Mouse (Mus musculus) limb, embryonic 14.5 days (tissue): Measurements from ENCODE around the gene Eef1g. TPM values are rescaled to one million over a fixed set of nuclear protein-coding genes. Genes with fewer than 3 reads are reported as not detected.

Experiments used
- ATAC-seq: fragments of 200-750 bp; cut with Nextera tagmentation; 2 replicates; pipeline ENCODE4 v1.8.0; 2017; ENCODE audit warnings: low read depth, moderate number of reproducible peaks, moderate TSS enrichment; ENCODE audit not compliant: low FRiP score
- DNase-seq: peaks from one replicate; pipeline ENCODE4 v3.0.0-alpha.2; 2015; ENCODE audit warnings: low spot score
- H3K27ac ChIP-seq: fragments of 300-500 bp; sonication (generic); replicated peaks from 2 replicates; pipeline ENCODE4 v1.5.1; 2014; ENCODE audit warnings: low read depth, mild to moderate bottlenecking, low read length, moderate library complexity, mixed read lengths
- H3K27me3 ChIP-seq: fragments of 300-500 bp; sonication (generic); 2 replicates; pipeline ENCODE4 v1.6.1; 2014; ENCODE audit warnings: low read length, mixed read lengths; ENCODE audit not compliant: control insufficient read depth, insufficient read depth
- H3K36me3 ChIP-seq: fragments of 300-500 bp; sonication (generic); 2 replicates; pipeline ENCODE4 v1.6.1; 2014; ENCODE audit warnings: mild to moderate bottlenecking, low read length, moderate library complexity, mixed read lengths; ENCODE audit not compliant: control insufficient read depth, insufficient read depth
- H3K4me1 ChIP-seq: fragments of 300-500 bp; sonication (generic); 2 replicates; pipeline ENCODE4 v1.6.1; 2014; ENCODE audit warnings: antibody characterized with exemption, low read length, mixed read lengths; ENCODE audit not compliant: control insufficient read depth, insufficient read depth
- H3K4me2 ChIP-seq: fragments of 300-500 bp; sonication (generic); replicated peaks from 2 replicates; pipeline ENCODE4 v1.6.1; 2014; ENCODE audit warnings: low read depth, mild to moderate bottlenecking, low read length, moderate library complexity; ENCODE audit not compliant: severe bottlenecking
- H3K4me3 ChIP-seq: fragments of 300-500 bp; sonication (generic); replicated peaks from 2 replicates; pipeline ENCODE4 v1.5.1; 2014; ENCODE audit warnings: low read length
- H3K9ac ChIP-seq: fragments of 300-500 bp; sonication (generic); 2 replicates; pipeline ENCODE4 v1.6.1; 2014; ENCODE audit warnings: mild to moderate bottlenecking, low read depth, low read length, moderate library complexity; ENCODE audit not compliant: severe bottlenecking
- H3K9me3 ChIP-seq: fragments of 300-500 bp; sonication (generic); 2 replicates; pipeline ENCODE4 v1.6.1; 2016; ENCODE audit warnings: low read length; ENCODE audit not compliant: control insufficient read depth
- POLR2A ChIP-seq: fragments of 200-500 bp; IDR thresholded peaks from 2 replicates; pipeline ENCODE4 v1.8.0; 2012; ENCODE audit warnings: inconsistent platforms, mild to moderate bottlenecking, moderate library complexity, borderline replicate concordance; ENCODE audit not compliant: insufficient read depth, insufficient read length; ENCODE audit errors: extremely low read depth
- WGBS: fragments of 180-500 bp; shearing (Covaris S2); extraction: QIAGEN DNeasy Blood & Tissue Kit; methylation state at CpG from one replicate; pipeline ENCODE4 v1.1.7; 2014; 5-methylcytosine and 5-hydroxymethylcytosine counted together
- polyA plus RNA-seq, 2 experiments: library from polyadenylated mRNA; depleted of rRNA in 1 of 2; stranded (reverse) in 1 of 2; unstranded in 1 of 2; fragments of >200 nt; fragmentation: Nextera tagmentation in 1 of 2; extraction: Ambion mirVana in 1 of 2; gene quantifications; 2 replicates each; pipeline versions ENCODE4 v1.2.1 to v1.2.3; 2012 to 2014

Eef1g gene
- polyA plus RNA-seq, 2 experiments: 499 to 577 TPM

GRCm38 (mm10) chr19:8930117-8930516, 36.7 kb upstream of the Eef1g start:
- no peak for DNase-seq
- no peak for TF ChIP-seq POLR2A
- Histone ChIP-seq H3K36me3 (peaks cover 61% of the 10 kb centered on the region), H3K9ac (peak overlapping the region; percentile 89), H3K9me3 (no peaks in the 10 kb centered on the region), H3K4me1 (peaks cover 12% of the 10 kb centered on the region), H3K4me3 (peak overlapping the region; percentile 68), H3K4me2 (peak overlapping the region; percentile 69), H3K27ac (peak overlapping the region; percentile 67; the same call in 1 of the 2 replicates), H3K27me3 (no peaks in the 10 kb centered on the region)
- ATAC-seq: 0 out of 2 replicates have a peak, but pooled peaks have one; percentile 14
- 7% methylated on average over 11 of the region's 11 CpGs for WGBS

DNA sequence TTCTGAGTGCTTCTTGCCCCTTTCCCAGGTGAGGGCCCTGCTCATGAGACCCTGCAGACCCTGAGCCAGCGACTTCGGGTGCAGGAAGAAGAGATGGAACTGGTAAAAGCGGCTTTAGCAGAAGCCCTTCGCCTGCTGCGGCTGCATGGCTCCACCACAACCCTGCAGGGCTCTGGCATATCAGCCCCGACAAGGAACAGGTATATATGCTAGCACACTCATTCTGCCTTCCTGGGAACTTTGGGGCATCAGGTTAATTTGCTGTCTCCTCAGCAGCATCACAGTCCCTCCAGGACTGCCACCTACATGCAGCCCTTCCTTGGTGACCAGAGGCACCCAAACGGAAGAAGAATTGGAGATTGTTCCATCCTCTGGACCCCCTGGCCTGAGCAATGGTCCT, 36.1 kb upstream of the Eef1g start:
- whole genome bisulfite sequencing: 79% methylated on average over 7 of the region's 7 CpGs
- peaks cover 12% of the 10 kb centered on the region for H3K4me1 ChIP-seq
- ATAC-seq (no peak), DNase-seq (no peak)
- H3K9ac ChIP-seq: peak overlapping the region; percentile 89
- H3K4me2 ChIP-seq: peak overlapping the region; percentile 69
- peaks cover 61% of the 10 kb centered on the region for H3K36me3 ChIP-seq
- H3K4me3 ChIP-seq: peak overlapping the region; percentile 68
- H3K27me3 ChIP-seq: no peaks in the 10 kb centered on the region
- 0 out of 2 replicates have a peak overlapping the region, but pooled peaks have one; percentile 10 for H3K27ac ChIP-seq
- no peaks in the 10 kb centered on the region for H3K9me3 ChIP-seq
- TF ChIP-seq POLR2A: no peak

GRCm38 (mm10) chr19:8936736-8937135, 30.1 kb upstream of the Eef1g start:
- ATAC-seq: no peak
- WGBS: 88% methylated on average over 2 of the region's 2 CpGs
- Histone ChIP-seq H3K9ac (no peak overlapping the region), H3K36me3 (peaks cover 70% of the 10 kb centered on the region), H3K4me2 (no peak overlapping the region), H3K27ac (no peak overlapping the region), H3K27me3 (no peaks in the 10 kb centered on the region), H3K4me3 (no peak overlapping the region), H3K4me1 (peaks cover 7% of the 10 kb centered on the region; the same call in 1 of the 2 replicates), H3K9me3 (no peaks in the 10 kb centered on the region)
- no peak for DNase-seq
- no peak for TF ChIP-seq POLR2A

DNA sequence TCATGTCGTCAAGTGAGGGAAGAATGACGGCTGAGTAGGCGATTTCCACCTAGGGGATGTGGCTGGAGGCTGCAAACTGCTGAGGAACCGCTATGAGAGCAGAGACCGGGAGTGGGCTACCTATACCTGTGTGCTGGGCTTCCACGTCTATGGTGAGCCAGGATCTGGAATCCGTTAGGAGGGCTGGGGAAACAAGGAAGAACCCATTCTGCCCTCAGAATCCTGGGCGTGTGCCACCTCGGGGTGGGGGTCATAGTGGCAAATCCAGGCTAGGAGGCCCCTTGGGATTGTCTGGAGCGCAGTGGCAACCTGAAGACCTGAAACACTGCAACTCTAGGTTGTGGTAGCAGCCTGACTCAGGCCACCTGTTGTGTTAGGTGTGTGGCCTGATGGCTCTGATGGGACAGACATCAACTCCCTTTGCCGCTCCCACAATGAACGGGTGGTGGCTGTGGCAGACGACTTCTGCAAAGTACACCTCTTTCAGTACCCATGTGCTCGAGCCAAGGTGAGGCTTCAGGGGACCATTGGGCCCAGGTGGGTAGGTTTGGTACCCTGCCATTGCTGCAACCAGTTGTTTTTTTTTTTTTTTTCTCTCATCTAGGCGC, 26.2 kb upstream of the Eef1g start:
- peak overlapping the region; percentile 97 for H3K9ac ChIP-seq
- no peaks in the 10 kb centered on the region for H3K9me3 ChIP-seq
- H3K4me2 ChIP-seq: peak overlapping the region; percentile 61; the same call in 1 of the 2 replicates
- H3K27me3 ChIP-seq: no peaks in the 10 kb centered on the region
- no peak for ATAC-seq
- no peak for TF ChIP-seq POLR2A
- no peak for DNase-seq
- 70% methylated on average over 15 of the region's 15 CpGs for WGBS
- peaks cover 21% of the 10 kb centered on the region for H3K4me1 ChIP-seq
- H3K4me3 ChIP-seq: peak overlapping the region; percentile 91; the same call in 1 of the 2 replicates
- H3K27ac ChIP-seq: peak overlapping the region; percentile 94; the same call in 1 of the 2 replicates
- H3K36me3 ChIP-seq: peaks cover 62% of the 10 kb centered on the region

GRCm38 (mm10) chr19:8941136-8941514, 25.7 kb upstream of the Eef1g start:
- Histone ChIP-seq H3K27ac (peak overlapping the region; percentile 94), H3K27me3 (no peaks in the 10 kb centered on the region), H3K36me3 (peaks cover 63% of the 10 kb centered on the region), H3K4me3 (peak overlapping the region; percentile 91), H3K4me2 (peak overlapping the region; percentile 61), H3K4me1 (peaks cover 21% of the 10 kb centered on the region), H3K9me3 (no peaks in the 10 kb centered on the region), H3K9ac (peak overlapping the region; percentile 97)
- TF ChIP-seq POLR2A: no peak
- WGBS: 32% methylated on average over 10 of the region's 10 CpGs
- ATAC-seq (no peak), DNase-seq (no peak)
